Mouse (Mus musculus) stomach, embryonic 16.5 days (tissue): ENCODE results near the gene 1700056E22Rik. TPM values are rescaled to one million over a fixed set of nuclear protein-coding genes. Genes with fewer than 3 reads are reported as not detected.

Experiments used
- ATAC-seq: fragments of 200-750 bp; cut with Nextera tagmentation; 2 replicates; pipeline ENCODE4 v1.8.0; 2017; ENCODE audit warnings: moderate number of reproducible peaks, moderate TSS enrichment; ENCODE audit not compliant: insufficient read depth, low FRiP score
- H3K27ac ChIP-seq: fragments of 300-500 bp; sonication (generic); 2 replicates; pipeline ENCODE4 v1.5.1; 2014; ENCODE audit warnings: low read length
- H3K27me3 ChIP-seq: fragments of 300-500 bp; sonication (generic); 2 replicates; pipeline ENCODE4 v1.6.1; 2014; ENCODE audit warnings: low read length, control low read depth, mixed read lengths; ENCODE audit not compliant: control insufficient read depth, insufficient read depth
- H3K36me3 ChIP-seq: fragments of 300-500 bp; sonication (generic); 2 replicates; pipeline ENCODE4 v1.6.1; 2014; ENCODE audit warnings: low read length; ENCODE audit not compliant: control insufficient read depth, insufficient read depth
- H3K4me1 ChIP-seq: fragments of 300-500 bp; sonication (generic); 2 replicates; pipeline ENCODE4 v1.6.1; 2014; ENCODE audit warnings: low read length, control low read depth, mixed read lengths; ENCODE audit not compliant: control insufficient read depth, insufficient read depth
- H3K4me2 ChIP-seq: fragments of 300-500 bp; sonication (generic); 2 replicates; pipeline ENCODE4 v1.6.1; 2014; ENCODE audit warnings: low read depth, low read length, mixed read lengths
- H3K4me3 ChIP-seq: fragments of 300-500 bp; sonication (generic); replicated peaks from 2 replicates; pipeline ENCODE4 v1.5.1; 2014; ENCODE audit warnings: mild to moderate bottlenecking, low read length
- H3K9ac ChIP-seq: fragments of 300-500 bp; sonication (generic); 2 replicates; pipeline ENCODE4 v1.6.1; 2014; ENCODE audit warnings: low read length
- H3K9me3 ChIP-seq: fragments of 300-500 bp; sonication (generic); replicated peaks from 2 replicates; pipeline ENCODE4 v1.6.1; 2016; ENCODE audit warnings: low read length, control low read depth; ENCODE audit not compliant: control insufficient read depth
- WGBS: fragments of 180-500 bp; shearing (Covaris S2); extraction: QIAGEN DNeasy Blood & Tissue Kit; methylation state at CpG from one replicate; pipeline ENCODE4 v1.1.7; 2014; 5-methylcytosine and 5-hydroxymethylcytosine counted together
- polyA plus RNA-seq: library from polyadenylated mRNA; unstranded; fragments of >200 nt; fragmentation: Nextera tagmentation; extraction: Ambion mirVana; gene quantifications from 2 replicates; pipeline ENCODE4 v1.2.1, GENCODE M21; 2015

Gene 1700056E22Rik
- polyA plus RNA-seq, 1 experiment from 2014 or later = 0.84 TPM

DNA sequence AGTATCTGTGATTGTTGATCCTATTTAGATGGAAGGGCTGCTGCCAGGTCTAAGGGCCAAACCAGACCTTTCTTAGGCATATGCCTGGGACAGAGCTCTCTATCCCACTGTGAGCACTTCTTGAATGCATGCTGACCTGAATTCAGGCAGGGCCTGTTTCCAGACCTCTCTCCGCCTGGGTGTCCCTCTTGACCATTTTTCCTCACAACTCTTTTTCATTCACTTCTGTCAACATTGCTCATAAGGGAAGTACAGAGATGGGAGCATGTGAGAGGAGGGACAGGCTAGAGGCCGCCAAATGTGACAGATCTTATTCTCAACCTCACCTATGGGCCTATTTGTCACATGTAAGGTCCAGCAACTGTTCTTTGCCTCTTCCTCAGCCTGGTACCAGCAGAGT is 20.1 kb upstream of the 1700056E22Rik start:
- H3K4me2 ChIP-seq = no peak overlapping the region
- peaks cover 27% of the 10 kb centered on the region for H3K4me1 ChIP-seq
- no peaks in the 10 kb centered on the region for H3K27me3 ChIP-seq
- ATAC-seq = no peak
- 78% methylated on average over 2 of the region's 2 CpGs for WGBS
- no peaks in the 10 kb centered on the region for H3K36me3 ChIP-seq
- no peak overlapping the region for H3K9ac ChIP-seq
- no peak overlapping the region for H3K4me3 ChIP-seq
- H3K27ac ChIP-seq = no peak overlapping the region
- no peaks in the 10 kb centered on the region for H3K9me3 ChIP-seq

DNA sequence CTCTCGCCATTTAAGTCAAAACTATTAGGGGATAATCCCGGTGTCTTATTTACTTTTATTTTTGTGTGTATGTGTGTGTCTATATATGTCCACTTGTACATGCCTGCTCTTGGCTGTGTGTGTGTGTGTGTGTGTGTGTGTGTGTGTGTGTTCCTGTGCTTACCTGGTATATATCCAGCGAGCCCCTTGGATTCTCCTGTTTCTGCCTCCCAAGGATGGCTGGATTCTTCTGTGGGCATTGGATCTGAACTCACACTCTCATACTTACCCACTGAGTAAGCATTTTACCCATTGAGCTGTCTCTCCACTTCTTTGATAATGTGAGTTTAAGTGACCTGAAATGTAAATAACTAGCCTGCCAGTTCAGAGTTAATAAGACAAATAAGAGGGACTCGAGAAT is 19.6 kb upstream of the 1700056E22Rik start:
- H3K27me3 ChIP-seq = no peaks in the 10 kb centered on the region
- WGBS = 66% methylated on average over 4 of the region's 4 CpGs
- H3K9me3 ChIP-seq = no peaks in the 10 kb centered on the region
- no peak overlapping the region for H3K27ac ChIP-seq
- no peak overlapping the region for H3K4me2 ChIP-seq
- no peak overlapping the region for H3K9ac ChIP-seq
- H3K36me3 ChIP-seq = no peaks in the 10 kb centered on the region
- ATAC-seq = no peak
- no peak overlapping the region for H3K4me3 ChIP-seq
- H3K4me1 ChIP-seq = peaks cover 25% of the 10 kb centered on the region

DNA sequence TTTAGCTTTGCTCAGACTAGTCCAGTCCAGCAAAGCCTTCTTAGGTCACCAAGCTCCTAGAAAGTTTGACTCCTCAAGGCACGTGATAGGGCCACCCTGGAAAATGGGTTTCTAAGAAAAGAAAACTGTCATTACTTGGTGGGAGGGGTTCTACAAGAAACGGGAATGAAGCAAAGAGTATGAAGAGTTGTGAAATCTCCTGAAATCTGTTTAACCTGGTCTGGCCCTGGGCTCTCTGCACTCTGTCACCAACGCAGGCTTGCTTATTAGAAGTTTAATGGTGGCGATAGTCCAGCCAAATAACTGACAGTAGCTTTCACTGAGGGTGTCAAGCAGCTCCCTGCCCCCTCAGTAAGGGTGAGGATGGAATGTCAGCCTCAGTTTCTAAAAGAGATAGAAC is 19.0 kb upstream of the 1700056E22Rik start:
- H3K4me3 ChIP-seq = no peak overlapping the region
- H3K4me2 ChIP-seq = no peak overlapping the region
- 70% methylated on average over 4 of the region's 4 CpGs for WGBS
- no peak overlapping the region for H3K9ac ChIP-seq
- H3K27me3 ChIP-seq = no peaks in the 10 kb centered on the region
- no peak for ATAC-seq
- no peaks in the 10 kb centered on the region for H3K9me3 ChIP-seq
- H3K4me1 ChIP-seq = peaks cover 23% of the 10 kb centered on the region
- no peak overlapping the region for H3K27ac ChIP-seq
- no peaks in the 10 kb centered on the region for H3K36me3 ChIP-seq

DNA sequence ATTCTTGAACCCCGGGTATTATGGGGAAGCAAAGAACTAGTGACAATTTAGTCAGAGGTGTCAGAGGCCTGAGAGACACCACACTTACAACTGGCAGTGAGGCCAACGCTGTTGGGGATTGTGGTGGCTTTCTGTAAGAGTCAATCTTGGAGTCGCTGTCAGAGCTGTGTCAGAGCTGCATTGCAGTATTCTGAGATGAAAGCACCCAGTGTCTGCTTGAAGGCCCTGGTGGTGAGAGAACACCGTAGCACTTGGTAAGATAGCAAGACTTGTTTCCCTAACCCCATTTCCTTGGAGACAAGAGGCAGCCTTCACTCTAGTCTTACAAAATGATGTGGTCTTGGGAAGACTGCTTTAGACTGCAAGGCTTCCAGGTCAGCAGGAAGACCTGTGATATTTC is 18.2 kb upstream of the 1700056E22Rik start:
- Histone ChIP-seq H3K9ac (no peak overlapping the region), H3K36me3 (no peaks in the 10 kb centered on the region), H3K4me1 (peaks cover 22% of the 10 kb centered on the region), H3K4me3 (no peak overlapping the region), H3K4me2 (no peak overlapping the region), H3K9me3 (no peaks in the 10 kb centered on the region), H3K27me3 (no peaks in the 10 kb centered on the region), H3K27ac (no peak overlapping the region; the same call in 1 of the 2 replicates)
- 65% methylated on average over 4 of the region's 4 CpGs for WGBS
- no peak for ATAC-seq

DNA sequence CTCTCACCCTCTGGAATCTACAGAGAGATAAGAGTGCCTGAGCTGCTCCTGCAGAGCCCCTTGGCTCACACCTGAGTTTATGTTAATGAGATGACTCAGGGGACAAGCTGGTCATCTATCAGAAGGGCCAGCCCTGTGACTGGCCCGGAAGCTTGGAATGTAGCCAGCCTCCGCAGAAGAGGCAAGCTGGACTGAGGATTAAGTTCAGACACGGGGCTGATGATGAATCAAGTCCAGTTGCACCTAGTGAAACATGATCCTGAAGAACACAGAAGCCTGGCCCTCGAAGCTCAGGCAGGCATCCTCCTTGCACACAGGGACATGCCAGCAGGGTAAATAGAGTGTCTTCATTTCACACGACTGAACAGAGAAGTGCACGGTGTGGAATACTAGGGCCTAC is 17.7 kb upstream of the 1700056E22Rik start:
- Histone ChIP-seq H3K9ac (no peak overlapping the region), H3K36me3 (no peaks in the 10 kb centered on the region), H3K4me2 (no peak overlapping the region), H3K27me3 (no peaks in the 10 kb centered on the region), H3K9me3 (no peaks in the 10 kb centered on the region), H3K27ac (no peak overlapping the region; the same call in 1 of the 2 replicates), H3K4me3 (no peak overlapping the region), H3K4me1 (peaks cover 22% of the 10 kb centered on the region)
- 0 out of 2 replicates have a peak, but pooled peaks have one; percentile 67 for ATAC-seq
- 11% methylated on average over 6 of the region's 6 CpGs for WGBS

DNA sequence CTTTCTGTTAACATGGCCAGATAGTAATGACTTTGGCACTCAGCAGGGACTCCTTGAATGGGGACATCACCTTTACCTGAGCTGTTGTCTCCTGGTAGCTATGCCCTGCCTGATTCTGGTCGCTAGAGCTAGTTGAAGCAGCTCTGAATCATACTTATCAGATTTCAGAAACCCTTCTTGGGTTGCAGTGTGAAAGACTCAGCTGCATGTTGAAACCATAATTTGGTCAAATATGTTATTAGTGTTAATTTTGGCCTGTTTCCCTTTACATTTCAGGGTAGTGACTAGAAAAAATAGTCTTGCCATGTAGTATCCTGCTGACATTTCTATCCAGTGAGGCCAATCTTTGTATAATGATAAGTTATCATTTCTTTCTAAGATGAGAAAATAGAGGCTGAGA is 17.2 kb upstream of the 1700056E22Rik start:
- H3K4me1 ChIP-seq = peaks cover 22% of the 10 kb centered on the region
- H3K4me2 ChIP-seq = no peak overlapping the region
- no peaks in the 10 kb centered on the region for H3K36me3 ChIP-seq
- H3K27ac ChIP-seq = no peak overlapping the region
- ATAC-seq = no peak
- H3K9me3 ChIP-seq = no peaks in the 10 kb centered on the region
- no peaks in the 10 kb centered on the region for H3K27me3 ChIP-seq
- 45% methylated on average over 1 of the region's 1 CpGs for WGBS
- no peak overlapping the region for H3K9ac ChIP-seq
- no peak overlapping the region for H3K4me3 ChIP-seq

DNA sequence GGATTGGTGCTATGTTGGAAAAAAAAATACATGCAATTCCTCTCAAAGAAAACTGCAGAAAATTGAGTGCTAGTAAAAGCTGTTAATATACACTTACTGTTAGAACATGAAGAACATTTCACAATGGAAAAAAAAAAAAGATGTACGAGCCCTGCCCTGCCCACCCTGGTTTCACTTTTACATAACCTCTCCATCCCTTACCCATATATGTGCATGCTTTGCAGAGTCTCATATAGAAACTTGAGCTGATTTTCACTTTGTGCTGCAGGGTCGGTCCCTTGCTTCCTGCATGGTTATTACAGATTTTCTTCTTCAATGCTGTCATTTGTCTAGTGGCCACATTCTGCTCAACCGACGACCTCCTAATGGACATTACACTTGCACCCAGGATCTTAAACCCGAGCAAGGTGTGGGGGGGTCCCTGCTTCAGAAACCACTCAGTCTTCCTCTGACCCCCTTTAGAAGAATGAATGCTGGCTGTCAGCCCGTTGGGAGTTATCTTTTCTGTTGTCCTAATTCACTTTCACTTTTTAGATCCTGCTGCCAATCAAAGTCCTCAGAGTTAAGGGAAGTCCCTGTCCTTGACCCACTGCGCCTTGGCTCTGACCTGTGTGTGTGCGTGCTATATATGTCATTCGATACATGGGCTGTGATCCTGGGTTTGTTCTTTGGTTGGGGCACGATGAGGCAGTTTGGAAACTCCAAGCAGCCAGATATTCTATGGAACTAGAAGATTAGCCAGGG is 14.7 kb upstream of the 1700056E22Rik start:
- H3K4me2 ChIP-seq = peak overlapping the region; percentile 24; the same call in 1 of the 2 replicates
- 0 out of 2 replicates have a peak overlapping the region, but pooled peaks have one; percentile 6 for H3K27ac ChIP-seq
- peaks cover 22% of the 10 kb centered on the region for H3K4me1 ChIP-seq
- H3K4me3 ChIP-seq = no peak overlapping the region
- 53% methylated on average over 10 of the region's 10 CpGs for WGBS
- H3K9me3 ChIP-seq = no peaks in the 10 kb centered on the region
- H3K36me3 ChIP-seq = no peaks in the 10 kb centered on the region
- no peaks in the 10 kb centered on the region for H3K27me3 ChIP-seq
- ATAC-seq = no peak
- peak overlapping the region; percentile 39; the same call in 1 of the 2 replicates for H3K9ac ChIP-seq

DNA sequence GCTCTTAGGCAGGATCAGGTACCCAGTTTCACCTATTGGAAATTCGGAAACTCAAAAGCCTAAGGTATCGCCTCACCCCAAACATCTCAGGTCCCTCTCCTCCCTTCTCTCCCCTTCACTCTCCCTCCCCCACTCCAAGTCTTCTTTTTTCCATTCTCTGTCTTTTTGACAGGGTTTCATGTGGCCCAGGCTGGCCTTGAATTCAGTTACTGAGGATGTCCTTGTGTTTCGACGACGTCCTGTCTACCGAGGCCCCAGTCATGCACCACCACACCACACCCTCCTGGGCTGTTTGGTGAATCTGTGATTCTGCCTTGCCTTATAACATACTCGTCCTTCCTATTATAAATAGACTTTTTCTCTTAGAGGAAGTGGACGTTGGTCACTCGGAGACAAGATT is 13.7 kb upstream of the 1700056E22Rik start:
- H3K4me3 ChIP-seq = no peak overlapping the region
- H3K27ac ChIP-seq = no peak overlapping the region
- no peaks in the 10 kb centered on the region for H3K27me3 ChIP-seq
- H3K4me2 ChIP-seq = no peak overlapping the region
- no peaks in the 10 kb centered on the region for H3K9me3 ChIP-seq
- peaks cover 17% of the 10 kb centered on the region for H3K4me1 ChIP-seq
- no peak overlapping the region for H3K9ac ChIP-seq
- H3K36me3 ChIP-seq = no peaks in the 10 kb centered on the region
- 83% methylated on average over 9 of the region's 9 CpGs for WGBS
- no peak for ATAC-seq

DNA sequence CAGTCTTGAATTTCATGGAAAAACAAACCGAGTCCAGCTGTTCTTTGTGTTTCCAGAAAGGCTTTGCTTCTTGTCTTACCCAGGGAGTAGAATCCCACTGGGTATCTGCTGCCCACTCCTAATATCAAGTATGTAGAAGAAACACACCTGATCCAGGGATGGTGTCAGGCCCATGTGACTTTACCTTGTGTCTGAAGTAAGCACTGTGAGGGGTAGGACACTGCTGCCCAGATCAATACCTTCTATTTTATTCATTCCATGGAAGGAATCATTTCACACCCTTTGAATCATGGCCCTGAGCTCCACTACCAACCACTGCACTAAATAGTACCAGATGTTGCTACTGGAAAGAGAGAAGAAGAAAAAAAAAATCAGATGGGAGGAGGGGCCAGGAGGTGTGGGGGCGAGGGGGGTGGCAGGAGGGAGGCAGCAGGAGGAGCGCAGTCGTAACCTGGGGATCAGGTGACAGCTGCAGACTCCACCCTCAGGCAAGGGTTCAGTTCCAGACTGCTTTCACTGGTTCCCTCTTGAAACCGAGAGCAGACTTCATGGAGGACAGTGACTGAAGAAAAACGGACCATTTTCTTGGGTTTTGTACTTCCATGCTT is 12.1 kb upstream of the 1700056E22Rik start:
- no peaks in the 10 kb centered on the region for H3K36me3 ChIP-seq
- no peak overlapping the region for H3K4me2 ChIP-seq
- H3K9ac ChIP-seq = no peak overlapping the region
- 65% methylated on average over 6 of the region's 6 CpGs for WGBS
- H3K27me3 ChIP-seq = no peaks in the 10 kb centered on the region
- H3K4me3 ChIP-seq = no peak overlapping the region
- no peak overlapping the region for H3K27ac ChIP-seq
- ATAC-seq = no peak
- no peaks in the 10 kb centered on the region for H3K9me3 ChIP-seq
- H3K4me1 ChIP-seq = peaks cover 5% of the 10 kb centered on the region; the same call in 1 of the 2 replicates
